Mouse (Mus musculus) heart, postnatal 0 days (tissue): ENCODE results near the gene Cwh43.

Experiments
- CTCF ChIP-seq: IDR thresholded peaks from 2 replicates; pipeline ENCODE4 v1.5.1; 2016; ENCODE audit warnings: antibody characterized with exemption, control low read depth, low read depth
- EP300 ChIP-seq: IDR thresholded peaks from 2 replicates; pipeline ENCODE4 v1.6.1; 2016; ENCODE audit warnings: antibody characterized with exemption, low read depth

GRCm38 (mm10) chr5:73442176-73442575, 36.3 kb downstream of the Cwh43 start:
- TF ChIP-seq EP300 (no peak), CTCF (no peak)
